Mouse (Mus musculus) heart, adult 2 months (tissue): ENCODE measurements around the gene 1700022I11Rik. TPM values are rescaled to one million over a fixed set of nuclear protein-coding genes. Genes with fewer than 3 reads are reported as not detected.
A peak's percentile ranks its signal among the peaks of the same experiment; 100 is the strongest.
"Not testable (repeated sequence)": the region's sequence is repeated elsewhere in the genome, so short reads cannot be mapped to it uniquely, and the experiment has no call there.

Experiments
- DNase-seq, 2 experiments: peaks; one replicate each; pipeline ENCODE4 v3.0.0; 2021
- H3K27ac ChIP-seq: fragments of 200-600 bp; 2 replicates; pipeline ENCODE4 v1.8.1; 2022
- H3K27me3 ChIP-seq: fragments of 200-500 bp; 2 replicates; pipeline ENCODE4 v1.6.1; 2012; ENCODE audit warnings: mild to moderate bottlenecking, low read length, inconsistent platforms, mixed read lengths; ENCODE audit not compliant: control insufficient read depth, insufficient read depth
- H3K36me3 ChIP-seq: fragments of 200-500 bp; 2 replicates; pipeline ENCODE4 v1.6.1; 2012; ENCODE audit warnings: low read length, inconsistent platforms; ENCODE audit not compliant: control insufficient read depth, insufficient read depth
- H3K4me1 ChIP-seq: fragments of 200-500 bp; 2 replicates; pipeline ENCODE4 v1.6.1; 2011; ENCODE audit warnings: low read length; ENCODE audit not compliant: control insufficient read depth, insufficient read depth
- H3K4me3 ChIP-seq: fragments of 200-600 bp; 2 replicates; pipeline ENCODE4 v1.8.1; 2022
- H3K79me2 ChIP-seq: fragments of 200-500 bp; replicated peaks from 2 replicates; pipeline ENCODE4 v1.6.1; 2012; ENCODE audit warnings: mild to moderate bottlenecking, inconsistent platforms, low read length, moderate library complexity, mixed read lengths; ENCODE audit not compliant: control insufficient read depth, insufficient read depth
- H3K9ac ChIP-seq: fragments of 200-500 bp; 2 replicates; pipeline ENCODE4 v1.6.1; 2012; ENCODE audit warnings: low read depth, mild to moderate bottlenecking, control low read depth, inconsistent platforms, low read length, mixed read lengths
- CTCF ChIP-seq: fragments of 200-600 bp; IDR thresholded peaks from 2 replicates; pipeline ENCODE4 v1.8.1; 2022; ENCODE audit warnings: antibody characterized with exemption, mild to moderate bottlenecking, moderate library complexity
- EP300 ChIP-seq: fragments of 200-500 bp; IDR thresholded peaks from 2 replicates; pipeline ENCODE4 v1.6.1; 2011; ENCODE audit warnings: low read depth, low read length, control low read depth; ENCODE audit not compliant: insufficient read depth
- POLR2A ChIP-seq: fragments of 200-500 bp; IDR thresholded peaks from 2 replicates; pipeline ENCODE4 v1.6.1; 2011; ENCODE audit warnings: mild to moderate bottlenecking, low read depth, low read length, control low read depth; ENCODE audit not compliant: insufficient read depth
- WGBS: fragments of 180-500 bp; shearing (Covaris S2); methylation state at CpG from one replicate; pipeline ENCODE4 v1.1.7; 2018; 5-methylcytosine and 5-hydroxymethylcytosine counted together
- intact Hi-C: fragments of 180-260 bp; cut with DNase I; formaldehyde crosslinking; loops from one replicate; pipeline ENCODE4 v1.15.1; 2025
- polyA plus RNA-seq: library from polyadenylated mRNA; depleted of rRNA; stranded (reverse); fragments of >200 nt; gene quantifications from 2 replicates; pipeline ENCODE4 v1.2.3, GENCODE M21; 2012
- total RNA-seq, 2 experiments: library from RNA; stranded (reverse); gene quantifications; 2 replicates each; pipeline ENCODE4 v1.2.3; 2021

The 1700022I11Rik gene
- total and polyA plus RNA-seq, 3 experiments: not detected

- peak; percentile 98 to 99 for DNase-seq
- peak within 1 kb of the TSS; percentile 98 for H3K27ac ChIP-seq
- peaks cover 26% of the 10 kb centered on the region for H3K36me3 ChIP-seq
- H3K4me3 ChIP-seq: peak within 1 kb of the TSS; percentile 81
- peak within 1 kb of the TSS; percentile 99 for H3K9ac ChIP-seq
- H3K79me2 ChIP-seq, H3K4me1 ChIP-seq, intact Hi-C loops, H3K27me3 ChIP-seq: not testable (repeated sequence)
- WGBS: 1% methylated on average over 56 of the region's 56 CpGs
- TF ChIP-seq POLR2A: peak; percentile 27; the same call in 1 of the 2 replicates
Measured at GRCm38 (mm10) chr4:43000141-43000986, 31.0 kb downstream of the 1700022I11Rik start, which contains the start of gene Vcp. Gene Vcp (minus strand): TSS chr4:43000507.

DNA sequence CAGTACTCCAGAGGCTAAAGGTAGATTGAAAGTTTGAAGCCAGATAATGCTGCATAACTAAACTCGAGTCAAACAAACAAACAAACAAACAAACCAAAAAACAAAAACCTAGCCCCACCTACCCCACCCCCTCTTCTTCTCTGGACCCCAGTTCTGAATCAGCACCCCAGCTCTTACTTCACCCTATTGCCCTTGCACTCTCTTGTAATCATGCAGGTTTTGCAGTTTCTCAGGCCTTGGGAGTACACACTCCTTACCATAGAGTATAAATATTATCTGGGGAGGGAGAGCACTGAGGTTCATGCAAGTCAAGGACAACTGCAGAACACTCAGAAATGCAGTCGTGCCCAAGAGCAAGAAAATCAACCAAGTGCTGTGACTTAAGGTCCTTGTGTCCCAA is 31.9 kb downstream of the 1700022I11Rik start:
- intact Hi-C loops: no loop called here
- H3K79me2 ChIP-seq: peaks cover 3% of the 10 kb centered on the region; the same call in 1 of the 2 replicates
- 92% methylated on average over 2 of the region's 2 CpGs for WGBS
- peaks cover 8% of the 10 kb centered on the region for H3K4me1 ChIP-seq
- H3K27me3 ChIP-seq: no peaks in the 10 kb centered on the region
- DNase-seq: no peak
- no peak overlapping the region for H3K4me3 ChIP-seq
- H3K27ac ChIP-seq: no peak overlapping the region
- H3K9ac ChIP-seq: no peak overlapping the region
- H3K36me3 ChIP-seq: peaks cover 22% of the 10 kb centered on the region
- no peak for TF ChIP-seq EP300

DNA sequence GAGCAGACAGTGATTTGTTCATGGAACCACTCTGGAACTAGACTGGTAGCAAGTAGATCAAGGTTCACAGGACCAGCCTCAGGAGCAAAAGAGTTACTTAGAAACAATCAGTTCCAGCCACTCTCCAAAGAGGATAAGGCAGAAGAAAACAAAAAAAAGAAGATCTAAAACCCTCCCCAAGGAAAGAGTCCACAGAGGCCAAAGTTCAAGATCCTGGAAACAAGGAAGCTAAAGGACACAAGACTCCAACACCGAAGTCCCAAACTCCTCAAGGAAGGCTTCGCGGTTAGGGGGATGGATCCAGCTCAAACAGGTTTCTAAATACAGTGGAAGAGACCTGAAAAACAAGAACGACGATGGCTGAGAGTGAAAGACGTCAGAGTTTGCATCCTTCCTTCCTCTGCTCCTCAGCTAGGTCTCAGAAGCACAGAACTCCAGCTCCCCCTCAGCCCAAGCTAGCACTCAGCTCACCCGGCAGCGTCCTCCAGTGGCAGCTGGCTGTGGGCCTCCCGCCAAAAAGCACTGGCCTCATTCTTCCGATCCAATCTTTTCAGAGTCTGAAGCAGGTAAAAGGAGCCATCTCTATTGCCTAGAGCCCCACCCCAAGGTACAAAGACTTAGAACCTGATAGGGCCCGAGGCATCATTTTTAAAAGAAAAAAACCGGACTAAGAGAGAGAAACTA is 33.5 kb downstream of the 1700022I11Rik start:
- no peak for DNase-seq
- TF ChIP-seq EP300 (no peak), POLR2A (no peak), CTCF (no peak)
- no peak overlapping the region for H3K9ac ChIP-seq
- H3K27me3 ChIP-seq: no peaks in the 10 kb centered on the region
- peaks cover 12% of the 10 kb centered on the region for H3K36me3 ChIP-seq
- peaks cover 2% of the 10 kb centered on the region; the same call in 1 of the 2 replicates for H3K79me2 ChIP-seq
- H3K4me3 ChIP-seq: no peak overlapping the region
- 70% methylated on average over 12 of the region's 12 CpGs for WGBS
- H3K27ac ChIP-seq: no peak overlapping the region
- intact Hi-C loops: no loop called here
- H3K4me1 ChIP-seq: peaks cover 5% of the 10 kb centered on the region

GRCm38 (mm10) chr4:43004951-43005350 is 35.5 kb downstream of the 1700022I11Rik start:
- H3K36me3 ChIP-seq: no peaks in the 10 kb centered on the region
- intact Hi-C loops: loop anchor here (1.0 kb wide), 1 partner anchor 20 kb away; the partner anchor contains the start of gene Pigo
- no peak for DNase-seq
- H3K27me3 ChIP-seq: no peaks in the 10 kb centered on the region
- H3K79me2 ChIP-seq: no peaks in the 10 kb centered on the region
- WGBS: 96% methylated on average over 3 of the region's 3 CpGs
- no peak overlapping the region for H3K4me3 ChIP-seq
- no peak overlapping the region for H3K9ac ChIP-seq
- TF ChIP-seq EP300 (no peak), CTCF (no peak), POLR2A (no peak)
- H3K27ac ChIP-seq: no peak overlapping the region
- peaks cover 6% of the 10 kb centered on the region; the same call in 1 of the 2 replicates for H3K4me1 ChIP-seq

- no peak for DNase-seq
- WGBS: 51% methylated on average over 2 of the region's 2 CpGs
- peaks cover 4% of the 10 kb centered on the region; the same call in 1 of the 2 replicates for H3K4me1 ChIP-seq
- no peak overlapping the region for H3K9ac ChIP-seq
- H3K79me2 ChIP-seq: no peaks in the 10 kb centered on the region
- H3K27me3 ChIP-seq: no peaks in the 10 kb centered on the region
- H3K4me3 ChIP-seq: no peak overlapping the region
- intact Hi-C loops: loop anchor here (1.0 kb wide), 1 partner anchor 20 kb away; the partner anchor contains the start of gene Pigo
- no peaks in the 10 kb centered on the region for H3K36me3 ChIP-seq
- H3K27ac ChIP-seq: no peak overlapping the region
- TF ChIP-seq CTCF: peak; percentile 84
- no peak for TF ChIP-seq POLR2A
Measured at GRCm38 (mm10) chr4:43005765-43006164, 36.4 kb downstream of the 1700022I11Rik start.
